Mouse (Mus musculus) brown adipose tissue, adult 24 weeks (tissue): Measurements from ENCODE around the gene 1810055G02Rik. TPM values are rescaled to one million over a fixed set of nuclear protein-coding genes. Genes with fewer than 3 reads are reported as not detected.
A peak's percentile ranks its signal among the peaks of the same experiment; 100 is the strongest.

Experiments
- H3K27ac ChIP-seq: fragments of 200-500 bp; replicated peaks from 2 replicates; pipeline ENCODE4 v1.5.1; 2012; ENCODE audit warnings: low read depth, mild to moderate bottlenecking, low read length
- H3K4me1 ChIP-seq: fragments of 200-500 bp; 2 replicates; pipeline ENCODE4 v1.6.1; 2012; ENCODE audit warnings: low read length, mixed read lengths; ENCODE audit not compliant: control insufficient read depth, insufficient read depth, insufficient read length
- H3K4me3 ChIP-seq: fragments of 200-500 bp; 2 replicates; pipeline ENCODE4 v1.5.1; 2012; ENCODE audit warnings: low read depth, mild to moderate bottlenecking, low read length, moderate library complexity; ENCODE audit not compliant: insufficient read depth
- polyA plus RNA-seq: library from polyadenylated mRNA; stranded (reverse); fragments of >200 nt; gene quantifications from 2 replicates; pipeline ENCODE4 v1.2.4, GENCODE M21; 2012; ENCODE audit not compliant: missing spikeins, insufficient read depth, insufficient read length

The 1810055G02Rik gene
- polyA plus RNA-seq, 1 experiment, result 6.6 TPM

DNA sequence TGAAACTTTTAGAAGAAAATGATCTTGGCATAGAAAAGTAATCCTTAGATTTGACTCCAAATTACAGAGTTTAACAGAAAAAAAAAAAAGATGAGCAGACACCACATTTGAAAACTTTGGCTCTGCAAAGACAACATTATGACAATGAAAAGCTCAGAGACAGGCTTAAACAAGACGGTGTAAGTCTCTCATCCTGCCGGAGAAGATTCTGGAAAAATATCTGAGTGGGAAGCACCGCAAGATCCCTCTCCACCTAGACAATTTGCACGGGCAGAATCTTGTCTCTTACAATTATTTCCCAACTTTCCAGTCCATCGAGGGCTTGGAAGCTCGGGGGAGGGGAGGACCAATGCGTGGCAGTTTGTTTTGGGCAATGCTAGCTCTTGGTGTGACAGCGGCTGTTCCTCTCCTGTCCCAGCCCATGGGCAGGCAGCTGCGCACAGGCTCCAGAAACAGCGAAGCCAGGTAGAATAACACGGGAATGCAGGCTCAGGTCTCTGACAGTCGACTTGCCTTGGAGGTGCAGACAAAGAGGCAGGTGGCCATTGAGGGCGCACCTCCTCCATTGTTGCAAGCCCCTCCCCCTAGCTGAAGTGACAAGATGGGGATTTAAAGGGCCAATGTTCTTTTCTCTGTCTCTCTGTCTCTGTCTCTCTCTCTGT is 35.9 kb downstream of the 1810055G02Rik start:
- Histone ChIP-seq H3K4me3 (peak overlapping the region; percentile 85), H3K27ac (no peak overlapping the region), H3K4me1 (no peaks in the 10 kb centered on the region)

GRCm38 (mm10) chr19:3752621-3753239 is 44.6 kb downstream of the 1810055G02Rik start:
- H3K27ac ChIP-seq, result no peak overlapping the region
- H3K4me3 ChIP-seq, result no peak overlapping the region
- H3K4me1 ChIP-seq, result no peaks in the 10 kb centered on the region

DNA sequence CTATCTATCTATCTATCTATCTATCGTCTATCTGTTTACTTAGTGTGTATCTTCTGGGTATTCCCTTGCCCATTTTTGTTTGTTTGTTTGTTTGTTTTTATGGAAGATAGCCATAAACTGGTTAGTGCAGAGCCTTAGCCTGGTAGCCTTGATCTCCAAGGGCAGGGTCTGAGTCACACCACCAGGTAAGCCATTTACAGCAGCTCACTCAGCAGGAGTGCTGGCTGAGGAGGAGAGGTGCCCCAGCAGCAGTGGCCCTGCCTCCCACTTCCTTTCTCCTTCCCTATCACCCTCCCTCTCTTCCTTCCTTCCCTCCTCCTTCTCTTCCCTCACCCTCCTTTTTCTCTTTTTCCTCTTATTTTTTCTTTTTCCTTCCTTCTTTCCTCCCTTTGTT is 45.1 kb downstream of the 1810055G02Rik start:
- H3K27ac ChIP-seq, result no peak overlapping the region
- H3K4me3 ChIP-seq, result no peak overlapping the region
- no peaks in the 10 kb centered on the region for H3K4me1 ChIP-seq

DNA sequence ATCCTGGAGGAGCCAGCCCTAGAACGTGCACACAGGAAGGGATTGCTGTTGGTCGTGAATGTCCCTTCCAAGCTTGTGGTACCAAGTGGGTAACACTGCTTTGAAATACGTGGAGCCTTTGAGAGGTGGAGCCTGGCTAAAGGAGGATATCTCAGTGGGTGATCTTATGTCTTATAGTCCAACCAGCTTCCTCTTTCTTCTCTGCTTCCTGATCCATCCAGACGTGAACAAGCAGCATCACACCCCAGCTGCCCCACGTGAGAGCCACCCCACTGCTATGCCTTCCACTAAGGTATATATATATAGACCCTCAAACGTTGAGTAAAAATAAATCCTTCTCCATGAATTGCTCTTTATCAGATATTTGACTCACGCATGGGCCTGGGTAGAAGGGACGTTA is 45.6 kb downstream of the 1810055G02Rik start:
- Histone ChIP-seq H3K4me3 (no peak overlapping the region), H3K4me1 (no peaks in the 10 kb centered on the region), H3K27ac (no peak overlapping the region)

DNA sequence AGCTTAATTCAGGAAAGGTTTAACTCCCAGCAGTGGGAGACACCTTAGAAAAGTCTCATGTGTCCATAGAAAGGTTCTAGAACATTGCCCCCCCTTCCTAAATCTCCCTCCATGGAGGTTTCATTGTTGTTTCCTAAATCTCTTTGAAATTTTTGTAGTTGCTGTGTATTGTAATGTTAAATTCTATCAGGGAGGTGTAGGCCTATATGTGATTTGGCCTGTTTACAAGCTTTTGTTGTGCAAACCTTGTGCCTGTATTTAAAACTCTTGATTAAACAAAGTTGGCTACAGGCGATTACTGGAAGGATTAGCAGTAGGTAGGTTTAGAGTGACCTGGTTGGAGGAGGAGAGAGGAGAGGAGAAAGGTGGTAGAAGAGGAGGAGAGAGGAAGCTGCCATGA is 49.8 kb downstream of the 1810055G02Rik start:
- Histone ChIP-seq H3K4me1 (no peaks in the 10 kb centered on the region), H3K4me3 (no peak overlapping the region), H3K27ac (no peak overlapping the region)

- Histone ChIP-seq H3K4me1 (peaks cover 12% of the 10 kb centered on the region; the same call in 1 of the 2 replicates), H3K4me3 (no peak overlapping the region), H3K27ac (no peak overlapping the region)
Measured at GRCm38 (mm10) chr19:3765221-3765820, 57.2 kb downstream of the 1810055G02Rik start.

DNA sequence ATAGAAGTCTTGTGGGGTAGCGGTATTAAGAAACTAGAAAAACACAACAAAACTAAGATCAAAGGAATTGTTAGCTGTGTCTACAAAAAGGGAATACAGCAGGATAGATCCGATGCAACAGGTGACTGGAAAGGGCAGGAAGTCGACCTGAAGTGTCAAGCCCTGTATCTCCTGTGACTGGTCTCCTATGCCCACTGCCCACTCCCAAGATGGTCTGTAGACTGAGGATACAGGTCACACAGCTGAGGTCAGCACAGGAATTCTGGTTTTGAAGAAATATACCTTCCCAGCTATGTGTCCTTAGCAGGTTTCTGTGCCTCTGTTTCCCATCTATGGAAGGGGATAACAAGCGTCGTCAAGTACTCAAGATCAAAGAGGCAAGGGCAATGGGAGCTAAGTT is 58.3 kb downstream of the 1810055G02Rik start:
- Histone ChIP-seq H3K4me1 (peaks cover 12% of the 10 kb centered on the region; the same call in 1 of the 2 replicates), H3K4me3 (peak overlapping the region; percentile 97; the same call in 1 of the 2 replicates), H3K27ac (no peak overlapping the region)

DNA sequence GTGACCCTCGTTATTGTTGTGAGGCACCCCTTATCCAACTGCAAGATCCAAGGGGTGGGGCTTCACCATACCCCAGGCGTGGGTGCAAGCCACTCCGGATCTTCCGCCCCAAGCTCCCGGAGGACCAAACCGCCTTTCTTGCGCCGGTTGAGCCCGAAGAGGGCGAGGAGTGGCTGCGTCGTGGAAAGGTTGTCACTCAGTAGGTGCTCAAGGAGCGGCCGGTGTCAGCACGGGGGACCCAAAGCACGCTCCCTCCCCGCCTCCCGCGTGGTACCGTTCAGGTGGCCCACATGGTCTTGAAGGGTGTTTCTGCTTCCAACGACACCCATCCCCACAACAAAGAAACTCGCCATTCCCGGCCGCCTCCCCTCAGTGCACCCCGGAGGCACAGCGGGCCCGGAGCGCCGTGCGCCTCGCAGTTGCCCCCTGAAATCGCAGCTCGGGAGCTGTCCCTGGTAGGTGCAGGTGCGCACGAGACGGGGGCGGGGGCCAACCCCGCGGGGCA is 59.2 kb downstream of the 1810055G02Rik start, which contains the start of gene Kmt5b:
Gene Kmt5b, plus strand, starts transcription at position 146 of the 505 bp plus-strand sequence.
- Histone ChIP-seq H3K27ac (peak within 1 kb of the TSS; percentile 100), H3K4me3 (peak within 1 kb of the TSS; percentile 97), H3K4me1 (peaks cover 12% of the 10 kb centered on the region; the same call in 1 of the 2 replicates)

Other genes with a start within 250 kb of the 1810055G02Rik start
- 32.4 and 45.1 TPM in 2 replicates for gene Ppp6r3, start 132.5 kb upstream of the 1810055G02Rik start, polyA plus RNA-seq
- gene Lrp5, start 21.7 kb upstream of the 1810055G02Rik start, polyA plus RNA-seq, result 13.2 TPM in 2 replicates
- gene Kmt5b, start 59.1 kb downstream of the 1810055G02Rik start, polyA plus RNA-seq, result 15.9 and 20.4 TPM in 2 replicates
- gene Chka, start 143.5 kb downstream of the 1810055G02Rik start, polyA plus RNA-seq, result 6.9 and 11.2 TPM in 2 replicates
- 5.3 and 7.7 TPM in 2 replicates for gene Tcirg1, start 198.8 kb downstream of the 1810055G02Rik start, polyA plus RNA-seq
- 1,010 and 1,143 TPM in 2 replicates for gene Ndufs8, start 204.5 kb downstream of the 1810055G02Rik start, polyA plus RNA-seq
- 1.8 and 2.2 TPM in 2 replicates for gene Aldh3b1, start 221.5 kb downstream of the 1810055G02Rik start, polyA plus RNA-seq
- gene Unc93b1, start 226.9 kb downstream of the 1810055G02Rik start, polyA plus RNA-seq, result 25.3 and 25.4 TPM in 2 replicates